Mouse (Mus musculus): ENCODE measurements around the gene Ccnl2. TPM values are rescaled to one million over a fixed set of nuclear protein-coding genes. Genes with fewer than 3 reads are reported as not detected.
A peak's percentile ranks its signal among the peaks of the same experiment; 100 is the strongest.

Ccnl2 gene
- 163 and 175 TPM in 2 replicates for polyA plus RNA-seq (2014; fragmentation: Nextera tagmentation; extraction: Ambion mirVana)

DNA sequence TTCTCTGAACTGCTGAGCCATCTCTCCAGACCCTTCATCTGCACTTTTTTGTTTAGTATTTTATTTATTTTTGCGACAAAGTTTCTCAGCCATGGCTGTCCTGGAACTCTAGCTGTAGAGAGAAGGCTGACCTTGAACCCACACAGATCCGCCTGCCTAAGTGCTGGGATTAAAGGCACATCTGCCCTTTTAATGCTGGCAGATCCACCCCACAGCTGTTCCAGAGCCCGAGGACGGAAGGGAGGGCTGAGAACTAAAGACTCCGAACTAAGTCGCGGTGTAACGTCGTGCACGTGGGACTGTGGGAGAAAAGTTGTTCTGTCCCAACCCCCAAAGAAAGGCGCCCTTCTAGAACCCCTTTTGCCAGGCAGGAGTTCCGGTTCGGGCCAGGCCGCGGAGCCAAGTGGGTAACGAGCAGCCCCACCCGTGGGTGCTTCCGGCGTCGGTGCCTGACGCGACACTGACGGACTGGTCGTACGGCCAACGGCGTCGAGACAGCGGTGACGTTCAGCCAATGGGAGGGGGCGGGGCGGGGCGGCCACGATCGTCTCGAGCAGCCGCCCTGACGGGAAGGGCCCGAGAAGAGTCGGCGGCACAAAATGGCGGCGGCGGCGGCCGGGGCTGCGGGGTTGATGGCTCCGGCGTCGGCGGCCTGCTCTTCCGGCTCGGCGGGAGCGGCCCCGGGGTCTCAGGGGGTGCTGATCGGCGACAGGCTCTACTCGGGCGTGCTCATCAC is at the start of gene Ccnl2:
TSS of gene Ccnl2 (plus strand) at position 561 of the 736 bp plus-strand sequence.
- ATAC-seq (ENCODE audit: low read depth) (peak; percentile 99), DNase-seq (ENCODE audit: low spot score) (peak; percentile 98)
- Histone ChIP-seq H3K4me3 (ENCODE audit: low read depth, low read length) (peak within 1 kb of the TSS; percentile 100), H3K4me1 (ENCODE audit: control insufficient read depth, insufficient read depth, low read length) (peaks cover 14% of the 10 kb centered on the region), H3K27me3 (replicated peaks; ENCODE audit: control insufficient read depth, insufficient read depth, low read length) (no peaks in the 10 kb centered on the region), H3K27ac (replicated peaks; ENCODE audit: low read depth, low read length) (peak within 1 kb of the TSS; percentile 93), H3K9me3 (ENCODE audit: control insufficient read depth, low read length) (no peaks in the 10 kb centered on the region), H3K4me2 (ENCODE audit: low read depth, low read length) (peak within 1 kb of the TSS; percentile 78), H3K36me3 (ENCODE audit: control insufficient read depth, insufficient read depth, low read length) (peaks cover 77% of the 10 kb centered on the region), H3K9ac (ENCODE audit: low read depth, low read length) (peak within 1 kb of the TSS; percentile 100)
- 2% methylated on average over 34 of the region's 60 CpGs for WGBS

DNA sequence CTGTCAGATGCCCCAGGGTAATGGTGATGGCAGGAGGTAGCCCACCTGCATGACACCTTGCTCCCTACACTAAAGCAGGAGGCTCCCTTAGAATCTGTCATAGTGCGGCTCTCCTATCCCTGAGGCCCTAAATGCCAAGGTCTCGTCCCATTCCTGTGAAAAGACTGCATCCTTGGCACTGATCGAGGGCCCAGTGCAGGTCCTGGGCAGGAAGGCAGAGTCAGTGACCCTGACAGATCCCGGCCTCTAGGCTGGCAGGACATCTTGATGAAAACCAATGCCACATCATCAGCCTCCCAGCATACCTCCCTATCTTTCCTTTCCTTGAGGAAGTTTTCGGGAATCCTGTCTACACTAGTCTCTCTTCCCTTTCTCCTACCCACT is 42.8 kb upstream of the Ccnl2 start:
- Histone ChIP-seq H3K36me3 (ENCODE audit: control insufficient read depth, insufficient read depth, low read length) (no peaks in the 10 kb centered on the region), H3K4me3 (ENCODE audit: low read depth, low read length) (peak overlapping the region; percentile 55), H3K4me2 (ENCODE audit: low read depth, low read length) (peak overlapping the region; percentile 87), H3K27ac (replicated peaks; ENCODE audit: low read depth, low read length) (no peak overlapping the region), H3K27me3 (replicated peaks; ENCODE audit: control insufficient read depth, insufficient read depth, low read length) (no peaks in the 10 kb centered on the region), H3K9me3 (ENCODE audit: control insufficient read depth, low read length) (no peaks in the 10 kb centered on the region), H3K4me1 (ENCODE audit: control insufficient read depth, insufficient read depth, low read length) (peaks cover 9% of the 10 kb centered on the region), H3K9ac (ENCODE audit: low read depth, low read length) (peak overlapping the region; percentile 80)
- no peak for DNase-seq (ENCODE audit: low spot score)
- no peak for ATAC-seq (ENCODE audit: low read depth)
- 44% methylated on average over 5 of the region's 5 CpGs for WGBS

- H3K36me3 ChIP-seq (ENCODE audit: control insufficient read depth, insufficient read depth, low read length): no peaks in the 10 kb centered on the region
- H3K4me1 ChIP-seq (ENCODE audit: control insufficient read depth, insufficient read depth, low read length): peaks cover 12% of the 10 kb centered on the region
- H3K4me3 ChIP-seq (ENCODE audit: low read depth, low read length): peak overlapping the region; percentile 55
- 1% methylated on average over 26 of the region's 39 CpGs for WGBS
- H3K4me2 ChIP-seq (ENCODE audit: low read depth, low read length): peak overlapping the region; percentile 87
- peak; percentile 88 for DNase-seq (ENCODE audit: low spot score)
- H3K27ac ChIP-seq (replicated peaks; ENCODE audit: low read depth, low read length): peak overlapping the region; percentile 71
- no peaks in the 10 kb centered on the region for H3K27me3 ChIP-seq (replicated peaks; ENCODE audit: control insufficient read depth, insufficient read depth, low read length)
- peak; percentile 90 for ATAC-seq (ENCODE audit: low read depth)
- no peaks in the 10 kb centered on the region for H3K9me3 ChIP-seq (ENCODE audit: control insufficient read depth, low read length)
- peak overlapping the region; percentile 80 for H3K9ac ChIP-seq (ENCODE audit: low read depth, low read length)
These were observed 42.3 kb upstream of the Ccnl2 start for GRCm38 (mm10) chr4:155769880-155770512.

DNA sequence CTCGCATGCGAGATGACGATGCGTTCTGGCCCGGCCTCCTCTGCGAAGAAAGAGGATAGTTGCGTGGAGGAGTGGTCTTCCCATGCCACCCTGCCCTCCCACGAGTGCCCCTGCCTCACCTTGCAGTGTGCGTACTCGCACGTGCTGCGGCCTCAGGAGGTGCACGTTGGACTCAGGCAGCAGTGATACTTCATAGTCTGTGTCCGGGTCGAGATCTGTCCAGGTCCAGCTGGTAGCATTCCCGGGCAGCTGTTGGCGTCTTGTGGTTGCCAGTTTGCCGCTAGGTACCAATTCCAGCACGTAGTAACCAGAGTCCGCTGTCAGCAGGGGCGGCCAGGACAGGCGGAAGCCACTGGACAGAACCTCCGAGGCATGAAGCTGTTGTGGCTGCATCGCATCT is 41.7 kb upstream of the Ccnl2 start:
- no peaks in the 10 kb centered on the region for H3K36me3 ChIP-seq (ENCODE audit: control insufficient read depth, insufficient read depth, low read length)
- DNase-seq (ENCODE audit: low spot score): no peak
- no peaks in the 10 kb centered on the region for H3K27me3 ChIP-seq (replicated peaks; ENCODE audit: control insufficient read depth, insufficient read depth, low read length)
- WGBS: 36% methylated on average over 24 of the region's 24 CpGs
- peak overlapping the region; percentile 87 for H3K4me2 ChIP-seq (ENCODE audit: low read depth, low read length)
- H3K27ac ChIP-seq (replicated peaks; ENCODE audit: low read depth, low read length): no peak overlapping the region
- peak overlapping the region; percentile 55 for H3K4me3 ChIP-seq (ENCODE audit: low read depth, low read length)
- no peaks in the 10 kb centered on the region for H3K9me3 ChIP-seq (ENCODE audit: control insufficient read depth, low read length)
- H3K4me1 ChIP-seq (ENCODE audit: control insufficient read depth, insufficient read depth, low read length): peaks cover 18% of the 10 kb centered on the region
- ATAC-seq (ENCODE audit: low read depth): no peak
- peak overlapping the region; percentile 80 for H3K9ac ChIP-seq (ENCODE audit: low read depth, low read length)

- WGBS: 89% methylated on average over 2 of the region's 2 CpGs
- H3K9me3 ChIP-seq (ENCODE audit: control insufficient read depth, low read length): no peaks in the 10 kb centered on the region
- H3K27me3 ChIP-seq (replicated peaks; ENCODE audit: control insufficient read depth, insufficient read depth, low read length): no peaks in the 10 kb centered on the region
- no peak overlapping the region for H3K9ac ChIP-seq (ENCODE audit: low read depth, low read length)
- no peak overlapping the region for H3K4me2 ChIP-seq (ENCODE audit: low read depth, low read length)
- DNase-seq (ENCODE audit: low spot score): no peak
- no peak overlapping the region for H3K27ac ChIP-seq (replicated peaks; ENCODE audit: low read depth, low read length)
- peaks cover 21% of the 10 kb centered on the region for H3K4me1 ChIP-seq (ENCODE audit: control insufficient read depth, insufficient read depth, low read length)
- ATAC-seq (ENCODE audit: low read depth): no peak
- H3K36me3 ChIP-seq (ENCODE audit: control insufficient read depth, insufficient read depth, low read length): no peaks in the 10 kb centered on the region
- no peak overlapping the region for H3K4me3 ChIP-seq (ENCODE audit: low read depth, low read length)
These were observed 40.6 kb upstream of the Ccnl2 start for GRCm38 (mm10) chr4:155771706-155772105.

GRCm38 (mm10) chr4:155772786-155773185 is 39.5 kb upstream of the Ccnl2 start:
- ATAC-seq (ENCODE audit: low read depth): no peak
- no peaks in the 10 kb centered on the region for H3K27me3 ChIP-seq (replicated peaks; ENCODE audit: control insufficient read depth, insufficient read depth, low read length)
- H3K9ac ChIP-seq (ENCODE audit: low read depth, low read length): no peak overlapping the region
- 85% methylated on average over 13 of the region's 13 CpGs for WGBS
- H3K9me3 ChIP-seq (ENCODE audit: control insufficient read depth, low read length): no peaks in the 10 kb centered on the region
- DNase-seq (ENCODE audit: low spot score): no peak
- H3K36me3 ChIP-seq (ENCODE audit: control insufficient read depth, insufficient read depth, low read length): no peaks in the 10 kb centered on the region
- no peak overlapping the region for H3K27ac ChIP-seq (replicated peaks; ENCODE audit: low read depth, low read length)
- H3K4me1 ChIP-seq (ENCODE audit: control insufficient read depth, insufficient read depth, low read length): peaks cover 21% of the 10 kb centered on the region
- no peak overlapping the region for H3K4me3 ChIP-seq (ENCODE audit: low read depth, low read length)
- H3K4me2 ChIP-seq (ENCODE audit: low read depth, low read length): no peak overlapping the region

DNA sequence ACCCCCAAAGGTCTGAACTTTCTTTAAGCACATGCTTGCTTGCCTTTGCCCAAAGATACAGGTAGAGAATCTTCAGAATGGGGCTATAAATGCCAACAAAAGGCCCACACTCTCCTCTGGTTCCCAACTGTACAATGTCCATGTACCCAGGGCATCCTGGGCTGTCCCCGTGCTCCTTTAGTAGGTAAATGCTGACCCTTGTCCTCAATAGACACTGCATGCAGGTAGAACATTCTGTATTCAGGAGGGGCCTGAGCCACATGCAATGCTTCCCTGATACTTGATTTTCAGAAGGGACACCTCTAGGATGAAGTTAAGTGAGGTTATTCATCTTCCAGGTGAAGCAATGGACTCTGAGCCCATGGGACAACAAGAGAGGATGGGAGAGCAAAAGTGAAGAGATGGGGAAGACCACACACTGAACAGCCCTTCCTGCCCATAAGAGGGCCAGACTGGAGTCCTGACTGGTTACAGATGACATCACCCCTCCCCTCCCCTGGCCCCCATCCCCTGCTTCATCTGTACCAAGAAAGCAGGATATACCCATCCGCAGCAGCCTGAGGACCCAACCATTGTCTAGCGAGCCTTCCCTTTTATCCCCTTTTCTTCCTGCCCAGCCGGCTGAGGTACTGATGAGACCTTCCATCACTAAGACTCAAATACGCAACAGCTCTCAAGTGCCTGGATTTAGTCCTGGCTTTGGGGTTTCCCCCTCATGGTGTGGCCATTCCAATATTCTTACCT is 38.8 kb upstream of the Ccnl2 start:
- DNase-seq (ENCODE audit: low spot score): no peak
- H3K4me1 ChIP-seq (ENCODE audit: control insufficient read depth, insufficient read depth, low read length): peaks cover 21% of the 10 kb centered on the region

GRCm38 (mm10) chr4:155774280-155774754 is 38.0 kb upstream of the Ccnl2 start, which contains the start of gene Vwa1:
Gene Vwa1, minus strand, starts transcription at chr4:155774698.
- DNase-seq (ENCODE audit: low spot score) (peak; percentile 95), ATAC-seq (ENCODE audit: low read depth) (peak; percentile 81)
- no peaks in the 10 kb centered on the region for H3K9me3 ChIP-seq (ENCODE audit: control insufficient read depth, low read length)
- no peaks in the 10 kb centered on the region for H3K36me3 ChIP-seq (ENCODE audit: control insufficient read depth, insufficient read depth, low read length)
- peak within 1 kb of the TSS; percentile 58 for H3K9ac ChIP-seq (ENCODE audit: low read depth, low read length)
- under 1% methylated on average over 32 of the region's 35 CpGs for WGBS
- H3K4me1 ChIP-seq (ENCODE audit: control insufficient read depth, insufficient read depth, low read length): peaks cover 21% of the 10 kb centered on the region
- H3K27ac ChIP-seq (replicated peaks; ENCODE audit: low read depth, low read length): peak within 1 kb of the TSS; percentile 44; the same call in 1 of the 2 replicates
- peak within 1 kb of the TSS; percentile 44 for H3K4me3 ChIP-seq (ENCODE audit: low read depth, low read length)
- H3K27me3 ChIP-seq (replicated peaks; ENCODE audit: control insufficient read depth, insufficient read depth, low read length): no peaks in the 10 kb centered on the region
- peak within 1 kb of the TSS; percentile 85 for H3K4me2 ChIP-seq (ENCODE audit: low read depth, low read length)

More for the DNA sequence above, 38.8 kb upstream of the Ccnl2 start:
- Histone ChIP-seq H3K4me3 (ENCODE audit: low read depth, low read length) (peak overlapping the region; percentile 44), H3K36me3 (ENCODE audit: control insufficient read depth, insufficient read depth, low read length) (no peaks in the 10 kb centered on the region), H3K27ac (replicated peaks; ENCODE audit: low read depth, low read length) (no peak overlapping the region), H3K4me2 (ENCODE audit: low read depth, low read length) (peak overlapping the region; percentile 85), H3K27me3 (replicated peaks; ENCODE audit: control insufficient read depth, insufficient read depth, low read length) (no peaks in the 10 kb centered on the region), H3K9me3 (ENCODE audit: control insufficient read depth, low read length) (no peaks in the 10 kb centered on the region), H3K9ac (ENCODE audit: low read depth, low read length) (peak overlapping the region; percentile 58)
- 42% methylated on average over 4 of the region's 5 CpGs for WGBS
- no peak for ATAC-seq (ENCODE audit: low read depth)

Measured in embryonic facial prominence, embryonic 14.5 days (tissue).